1 mouse cellular context compared by ENCODE assay signal in the genomic region with DNA sequence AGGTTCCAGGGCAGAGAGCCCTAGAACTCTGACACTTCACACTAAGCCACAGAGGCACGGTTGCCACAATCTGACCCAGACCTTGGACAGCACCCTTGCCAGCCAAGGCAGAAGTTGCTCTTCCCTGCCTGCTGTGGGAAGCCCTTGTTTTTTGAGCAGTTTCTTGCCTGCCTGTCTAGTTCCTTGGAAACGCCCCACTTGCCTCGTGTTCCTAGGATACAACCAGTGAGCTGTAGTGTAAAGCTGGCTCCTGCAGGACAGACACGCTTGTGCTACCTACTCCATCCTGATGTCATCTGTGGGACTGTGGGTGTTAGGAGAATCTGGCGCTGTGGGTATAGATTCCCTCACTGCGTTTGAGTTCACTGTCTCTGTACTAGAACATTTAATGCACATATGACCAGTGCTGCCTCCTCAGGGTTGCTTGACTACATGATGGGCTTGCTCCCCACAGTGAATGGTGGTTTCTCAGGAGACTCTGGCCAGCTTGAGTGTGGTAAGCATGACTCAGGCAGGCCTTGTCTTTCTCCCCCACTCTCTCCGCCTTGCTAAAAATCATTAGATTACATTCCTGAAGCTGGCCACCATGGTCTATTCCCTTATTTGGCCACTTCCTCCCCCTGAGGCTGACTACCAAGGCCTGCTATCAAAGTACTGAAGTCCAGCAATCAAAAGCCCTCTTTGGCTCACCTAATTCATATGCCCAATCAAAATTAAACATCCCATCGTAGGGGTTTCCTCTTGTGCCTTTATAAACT.
TF ChIP-seq lines count a peak whose summit lies in the region.

No protein-coding gene starts in this region.

TF ChIP-seq in MEL, 35 proteins besides CTCF, POLR2A, EP300 and RAD21:
- no peak for TF ChIP-seq MYB (IDR thresholded peaks at IDR 0.05; ENCODE audit: low read depth, low read length)
- TF ChIP-seq MAX (IDR thresholded peaks at IDR 0.05; ENCODE audit: low read length): no peak
- no peak for TF ChIP-seq RCOR1 (IDR thresholded peaks at IDR 0.05; ENCODE audit: low read depth, low read length)
- no peak for TF ChIP-seq UBTF (IDR thresholded peaks at IDR 0.05; ENCODE audit: borderline replicate concordance, insufficient read depth, low read depth, low read length)
- no peak for TF ChIP-seq HCFC1 (IDR thresholded peaks at IDR 0.05; ENCODE audit: low read depth, low read length)
- no peak for TF ChIP-seq E2F4 (IDR thresholded peaks at IDR 0.05; ENCODE audit: borderline replicate concordance, low read depth, low read length)
- no peak for TF ChIP-seq TBP (IDR thresholded peaks at IDR 0.05; ENCODE audit: low read depth, low read length)
- no peak for TF ChIP-seq MXI1 (IDR thresholded peaks at IDR 0.05; ENCODE audit: low read depth, low read length)
- TF ChIP-seq ZC3H11A (IDR thresholded peaks at IDR 0.05; ENCODE audit: low read depth, low read length): no peak
- TF ChIP-seq GABPA (IDR thresholded peaks at IDR 0.05; ENCODE audit: low read depth, low read length): no peak
- no peak for TF ChIP-seq CHD1 (IDR thresholded peaks at IDR 0.05; ENCODE audit: low read depth, low read length)
- no peak for TF ChIP-seq ETS1 (IDR thresholded peaks at IDR 0.05; ENCODE audit: low read depth, low read length)
- TF ChIP-seq TAL1 (IDR thresholded peaks at IDR 0.05; ENCODE audit: low read length): no peak
- no peak for TF ChIP-seq GATA1 (IDR thresholded peaks at IDR 0.05; ENCODE audit: low read depth, low read length)
- no peak for TF ChIP-seq NELFE (IDR thresholded peaks at IDR 0.05; ENCODE audit: low read depth, low read length)
- no peak for TF ChIP-seq SMC3 (IDR thresholded peaks at IDR 0.05; ENCODE audit: low read depth, low read length)
TF ChIP-seq in MEL: peak in this region for 0.
